Mouse (Mus musculus): ENCODE results near the gene 4930438A08Rik. TPM values are rescaled to one million over a fixed set of nuclear protein-coding genes. Genes with fewer than 3 reads are reported as not detected.
"Not testable (repeated sequence)": the region's sequence is repeated elsewhere in the genome, so short reads cannot be mapped to it uniquely, and the experiment has no call there.

The 4930438A08Rik gene
- polyA plus RNA-seq, 1 experiment from 2014 or later = not detected

GRCm38 (mm10) chr11:58292791-58293190 lies 18.2 kb downstream of the 4930438A08Rik start:
- Histone ChIP-seq H3K36me3 (ENCODE audit: control insufficient read depth, insufficient read depth, low read length) (no peaks in the 10 kb centered on the region), H3K27ac (replicated peaks; ENCODE audit: low read depth, low read length) (no peak overlapping the region), H3K4me1 (ENCODE audit: control insufficient read depth, insufficient read depth, low read length) (no peaks in the 10 kb centered on the region), H3K4me2 (ENCODE audit: low read depth, severe bottlenecking) (no peak overlapping the region), H3K4me3 (ENCODE audit: low read depth, low read length) (no peak overlapping the region), H3K9me3 (ENCODE audit: control insufficient read depth, low read length) (no peaks in the 10 kb centered on the region), H3K27me3 (ENCODE audit: control insufficient read depth, insufficient read depth, low read length) (no peaks in the 10 kb centered on the region), H3K9ac (ENCODE audit: low read length) (no peak overlapping the region)
- ATAC-seq (ENCODE audit: insufficient number of reproducible peaks, low FRiP score, low TSS enrichment, low read depth) (no peak), DNase-seq (ENCODE audit: low spot score) (no peak)
- 58% methylated on average over 4 of the region's 4 CpGs for WGBS

- DNase-seq (ENCODE audit: low spot score) = no peak
- Histone ChIP-seq H3K27me3 (ENCODE audit: control insufficient read depth, insufficient read depth, low read length) (no peaks in the 10 kb centered on the region), H3K4me2 (ENCODE audit: low read depth, severe bottlenecking) (no peak overlapping the region), H3K4me3 (ENCODE audit: low read depth, low read length) (no peak overlapping the region), H3K27ac (replicated peaks; ENCODE audit: low read depth, low read length) (no peak overlapping the region), H3K9ac (ENCODE audit: low read length) (no peak overlapping the region), H3K36me3 (ENCODE audit: control insufficient read depth, insufficient read depth, low read length) (no peaks in the 10 kb centered on the region), H3K4me1 (ENCODE audit: control insufficient read depth, insufficient read depth, low read length) (no peaks in the 10 kb centered on the region), H3K9me3 (ENCODE audit: control insufficient read depth, low read length) (no peaks in the 10 kb centered on the region)
- 90% methylated on average over 6 of the region's 6 CpGs for WGBS
- ATAC-seq (ENCODE audit: insufficient number of reproducible peaks, low FRiP score, low TSS enrichment, low read depth) = no peak
Measured at GRCm38 (mm10) chr11:58297396-58297795, 22.8 kb downstream of the 4930438A08Rik start.

GRCm38 (mm10) chr11:58301057-58301456 lies 26.5 kb downstream of the 4930438A08Rik start:
- Histone ChIP-seq H3K9me3 (ENCODE audit: control insufficient read depth, low read length) (no peaks in the 10 kb centered on the region), H3K9ac (ENCODE audit: low read length) (no peak overlapping the region), H3K36me3 (ENCODE audit: control insufficient read depth, insufficient read depth, low read length) (no peaks in the 10 kb centered on the region), H3K4me1 (ENCODE audit: control insufficient read depth, insufficient read depth, low read length) (no peaks in the 10 kb centered on the region), H3K27me3 (ENCODE audit: control insufficient read depth, insufficient read depth, low read length) (no peaks in the 10 kb centered on the region), H3K27ac (replicated peaks; ENCODE audit: low read depth, low read length) (no peak overlapping the region), H3K4me2 (ENCODE audit: low read depth, severe bottlenecking) (peak overlapping the region; percentile 36), H3K4me3 (ENCODE audit: low read depth, low read length) (peak overlapping the region; percentile 55; the same call in 1 of the 2 replicates)
- DNase-seq (ENCODE audit: low spot score) (peak; percentile 91), ATAC-seq (ENCODE audit: insufficient number of reproducible peaks, low FRiP score, low TSS enrichment, low read depth) (no peak)
- WGBS = 14% methylated on average over 13 of the region's 13 CpGs

DNA sequence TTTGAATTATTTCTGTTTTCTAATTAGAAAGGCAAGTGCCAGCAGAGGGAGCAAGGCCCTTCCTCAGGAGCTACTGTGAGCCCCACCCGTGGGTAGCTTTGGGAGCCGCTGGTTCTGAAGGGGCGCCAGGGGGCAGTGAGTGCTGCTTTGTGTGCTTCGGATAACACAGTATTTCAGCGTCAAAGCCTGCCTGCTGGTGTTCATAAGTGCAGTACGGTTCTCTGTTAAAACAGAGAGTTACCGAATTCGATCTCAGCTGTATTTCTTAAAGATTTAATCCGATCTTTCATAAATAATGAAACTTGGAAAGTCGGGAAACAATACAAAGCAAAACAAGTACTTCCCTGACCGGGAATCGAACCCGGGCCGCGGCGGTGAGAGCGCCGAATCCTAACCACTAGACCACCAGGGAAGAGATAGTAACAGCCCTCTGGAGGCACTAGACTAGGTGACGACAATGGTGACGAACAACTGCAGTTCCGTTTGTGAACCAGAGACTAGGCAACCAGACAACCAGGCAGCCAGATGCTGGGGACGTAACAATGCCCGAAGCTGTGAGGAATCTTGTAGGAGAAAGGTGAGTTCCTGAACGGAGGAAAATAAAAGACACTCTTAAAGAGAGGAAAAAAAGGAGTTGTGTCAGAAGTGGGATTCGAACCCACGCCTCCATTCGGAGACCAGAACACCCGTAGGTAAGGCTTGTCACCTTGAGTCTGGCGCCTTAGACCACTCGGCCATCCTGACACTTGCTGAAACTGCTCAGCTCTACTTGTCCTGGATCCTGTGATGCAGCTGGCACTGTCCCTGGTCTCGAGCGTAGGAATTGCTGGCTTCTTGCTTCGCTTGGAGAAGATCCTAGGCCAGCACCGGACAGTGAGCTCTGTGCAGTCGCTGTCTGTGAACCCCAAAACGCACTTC lies 27.5 kb downstream of the 4930438A08Rik start:
- Histone ChIP-seq H3K4me1 (ENCODE audit: control insufficient read depth, insufficient read depth, low read length) (no peaks in the 10 kb centered on the region), H3K9me3 (ENCODE audit: control insufficient read depth, low read length) (no peaks in the 10 kb centered on the region), H3K4me3 (ENCODE audit: low read depth, low read length) (peak overlapping the region; percentile 55), H3K4me2 (ENCODE audit: low read depth, severe bottlenecking) (peak overlapping the region; percentile 51), H3K9ac (ENCODE audit: low read length) (peak overlapping the region; percentile 55), H3K36me3 (ENCODE audit: control insufficient read depth, insufficient read depth, low read length) (no peaks in the 10 kb centered on the region), H3K27ac (replicated peaks; ENCODE audit: low read depth, low read length) (peak overlapping the region; percentile 65), H3K27me3 (ENCODE audit: control insufficient read depth, insufficient read depth, low read length) (no peaks in the 10 kb centered on the region)
- ATAC-seq (ENCODE audit: insufficient number of reproducible peaks, low FRiP score, low TSS enrichment, low read depth) = peak; percentile 87
- peak; percentile 100 for DNase-seq (ENCODE audit: low spot score)
- WGBS = under 1% methylated on average over 36 of the region's 36 CpGs

- ATAC-seq (ENCODE audit: insufficient number of reproducible peaks, low FRiP score, low TSS enrichment, low read depth) = peak; percentile 51
- WGBS = under 1% methylated on average over 26 of the region's 26 CpGs
- Histone ChIP-seq H3K9ac (ENCODE audit: low read length) (peak overlapping the region; percentile 55), H3K4me1 (ENCODE audit: control insufficient read depth, insufficient read depth, low read length) (peaks cover 2% of the 10 kb centered on the region; the same call in 1 of the 2 replicates), H3K4me3 (ENCODE audit: low read depth, low read length) (peak overlapping the region; percentile 55), H3K27me3 (ENCODE audit: control insufficient read depth, insufficient read depth, low read length) (no peaks in the 10 kb centered on the region), H3K36me3 (ENCODE audit: control insufficient read depth, insufficient read depth, low read length) (no peaks in the 10 kb centered on the region), H3K9me3 (ENCODE audit: control insufficient read depth, low read length) (no peaks in the 10 kb centered on the region), H3K27ac (replicated peaks; ENCODE audit: low read depth, low read length) (peak overlapping the region; percentile 65), H3K4me2 (ENCODE audit: low read depth, severe bottlenecking) (peak overlapping the region; percentile 51)
- DNase-seq (ENCODE audit: low spot score) = no peak
Measured at GRCm38 (mm10) chr11:58302774-58303445, 28.3 kb downstream of the 4930438A08Rik start.

GRCm38 (mm10) chr11:58303594-58303993 lies 29.0 kb downstream of the 4930438A08Rik start:
- Histone ChIP-seq H3K36me3 (ENCODE audit: control insufficient read depth, insufficient read depth, low read length) (no peaks in the 10 kb centered on the region), H3K9me3 (ENCODE audit: control insufficient read depth, low read length) (no peaks in the 10 kb centered on the region), H3K4me1 (ENCODE audit: control insufficient read depth, insufficient read depth, low read length) (peaks cover 4% of the 10 kb centered on the region; the same call in 1 of the 2 replicates), H3K4me3 (ENCODE audit: low read depth, low read length) (no peak overlapping the region), H3K9ac (ENCODE audit: low read length) (no peak overlapping the region), H3K27ac (replicated peaks; ENCODE audit: low read depth, low read length) (no peak overlapping the region), H3K27me3 (ENCODE audit: control insufficient read depth, insufficient read depth, low read length) (no peaks in the 10 kb centered on the region), H3K4me2 (ENCODE audit: low read depth, severe bottlenecking) (peak overlapping the region; percentile 29; the same call in 1 of the 2 replicates)
- ATAC-seq (ENCODE audit: insufficient number of reproducible peaks, low FRiP score, low TSS enrichment, low read depth) (no peak), DNase-seq (ENCODE audit: low spot score) (no peak)
- 38% methylated on average over 7 of the region's 7 CpGs for WGBS

- not testable (repeated sequence) for H3K36me3 ChIP-seq (ENCODE audit: control insufficient read depth, insufficient read depth, low read length); H3K27me3 ChIP-seq (ENCODE audit: control insufficient read depth, insufficient read depth, low read length); H3K27ac ChIP-seq (replicated peaks; ENCODE audit: low read depth, low read length); H3K4me2 ChIP-seq (ENCODE audit: low read depth, severe bottlenecking); H3K9ac ChIP-seq (ENCODE audit: low read length); DNase-seq (ENCODE audit: low spot score); H3K4me3 ChIP-seq (ENCODE audit: low read depth, low read length); H3K4me1 ChIP-seq (ENCODE audit: control insufficient read depth, insufficient read depth, low read length); ATAC-seq (ENCODE audit: insufficient number of reproducible peaks, low FRiP score, low TSS enrichment, low read depth); H3K9me3 ChIP-seq (ENCODE audit: control insufficient read depth, low read length)
- WGBS = 92% methylated on average over 8 of the region's 8 CpGs
Measured at GRCm38 (mm10) chr11:58305299-58305698, 30.7 kb downstream of the 4930438A08Rik start.

GRCm38 (mm10) chr11:58306860-58307308 lies 32.3 kb downstream of the 4930438A08Rik start, which contains the start of gene Zfp692:
Zfp692 (plus strand) TSS chr11:58307069.
- Histone ChIP-seq H3K9me3 (ENCODE audit: control insufficient read depth, low read length) (no peaks in the 10 kb centered on the region), H3K4me2 (ENCODE audit: low read depth, severe bottlenecking) (peak within 1 kb of the TSS; percentile 88), H3K9ac (ENCODE audit: low read length) (peak within 1 kb of the TSS; percentile 65), H3K4me3 (ENCODE audit: low read depth, low read length) (peak within 1 kb of the TSS; percentile 41), H3K27ac (replicated peaks; ENCODE audit: low read depth, low read length) (no peak within 1 kb of the TSS; the same call in 1 of the 2 replicates), H3K4me1 (ENCODE audit: control insufficient read depth, insufficient read depth, low read length) (peaks cover 4% of the 10 kb centered on the region; the same call in 1 of the 2 replicates), H3K36me3 (ENCODE audit: control insufficient read depth, insufficient read depth, low read length) (no peaks in the 10 kb centered on the region; the same call in 1 of the 2 replicates), H3K27me3 (ENCODE audit: control insufficient read depth, insufficient read depth, low read length) (no peaks in the 10 kb centered on the region)
- peak; percentile 97 for DNase-seq (ENCODE audit: low spot score)
- WGBS = under 1% methylated on average over 34 of the region's 34 CpGs
- ATAC-seq (ENCODE audit: insufficient number of reproducible peaks, low FRiP score, low TSS enrichment, low read depth) = peak; percentile 68

All from limb, embryonic 11.5 days (tissue).